Mouse (Mus musculus) hindbrain, embryonic 15.5 days (tissue): Measurements from ENCODE around the gene Pick1. TPM values are rescaled to one million over a fixed set of nuclear protein-coding genes. Genes with fewer than 3 reads are reported as not detected.
"Not testable (repeated sequence)": the region's sequence is repeated elsewhere in the genome, so short reads cannot be mapped to it uniquely, and the experiment has no call there.

ENCODE experiments used
- ATAC-seq: fragments of 200-750 bp; cut with Nextera tagmentation; 2 replicates; pipeline ENCODE4 v1.8.0; 2017; ENCODE audit warnings: low read depth, moderate number of reproducible peaks, moderate TSS enrichment; ENCODE audit not compliant: low FRiP score
- H3K27ac ChIP-seq: fragments of 300-500 bp; sonication (generic); replicated peaks from 2 replicates; pipeline ENCODE4 v1.5.1; 2015; ENCODE audit warnings: mild to moderate bottlenecking, inconsistent platforms
- H3K27me3 ChIP-seq: fragments of 300-500 bp; sonication (generic); 2 replicates; pipeline ENCODE4 v1.6.1; 2015; ENCODE audit warnings: control low read depth, inconsistent platforms
- H3K36me3 ChIP-seq: fragments of 300-500 bp; sonication (generic); 2 replicates; pipeline ENCODE4 v1.6.1; 2015; ENCODE audit warnings: control low read depth, inconsistent platforms
- H3K4me1 ChIP-seq: fragments of 300-500 bp; sonication (generic); replicated peaks from 2 replicates; pipeline ENCODE4 v1.6.1; 2015; ENCODE audit warnings: control low read depth, inconsistent platforms
- H3K4me2 ChIP-seq: fragments of 300-500 bp; sonication (generic); 2 replicates; pipeline ENCODE4 v1.6.1; 2015; ENCODE audit warnings: moderate library complexity, mild to moderate bottlenecking, inconsistent platforms
- H3K4me3 ChIP-seq: fragments of 300-500 bp; sonication (generic); 2 replicates; pipeline ENCODE4 v1.5.1; 2015; ENCODE audit warnings: mild to moderate bottlenecking, inconsistent platforms
- H3K9ac ChIP-seq: fragments of 300-500 bp; sonication (generic); 2 replicates; pipeline ENCODE4 v1.6.1; 2015; ENCODE audit warnings: inconsistent platforms
- H3K9me3 ChIP-seq: fragments of 300-500 bp; sonication (generic); 2 replicates; pipeline ENCODE4 v1.6.1; 2016; ENCODE audit warnings: control low read depth, inconsistent platforms
- WGBS: fragments of 180-500 bp; shearing (Covaris S2); methylation state at CpG from one replicate; pipeline ENCODE4 v1.1.7; 2015; 5-methylcytosine and 5-hydroxymethylcytosine counted together
- polyA plus RNA-seq: library from polyadenylated mRNA; unstranded; fragments of >200 nt; fragmentation: Nextera tagmentation; extraction: Ambion mirVana; gene quantifications from 2 replicates; pipeline ENCODE4 v1.2.1, GENCODE M21; 2015

Gene Pick1
- polyA plus RNA-seq, 1 experiment from 2014 or later = 93.2 TPM

DNA sequence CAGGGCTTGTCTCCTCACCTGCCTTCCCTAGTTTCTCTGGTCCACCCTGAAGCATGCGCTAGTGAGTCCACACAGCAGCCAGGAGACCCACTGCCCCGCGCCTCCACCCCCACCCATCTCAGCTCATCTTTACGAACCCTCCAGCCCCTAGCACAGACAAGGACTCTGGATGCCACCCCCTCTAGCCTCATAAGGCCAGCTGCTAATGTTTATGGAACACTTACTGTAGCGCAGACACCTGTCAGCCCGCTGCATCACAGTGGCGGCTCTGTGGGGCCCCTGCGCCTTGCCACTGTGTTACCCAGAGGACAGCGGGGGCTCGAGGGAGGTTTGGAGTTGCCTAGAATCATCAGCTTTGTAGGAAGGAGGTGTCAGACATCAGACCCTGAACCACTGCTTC is 26.4 kb upstream of the Pick1 start:
- H3K4me1 ChIP-seq = peaks cover 17% of the 10 kb centered on the region
- no peak overlapping the region for H3K4me2 ChIP-seq
- H3K27me3 ChIP-seq = no peaks in the 10 kb centered on the region
- H3K27ac ChIP-seq = peak overlapping the region; percentile 62
- no peak overlapping the region for H3K9ac ChIP-seq
- H3K9me3 ChIP-seq = no peaks in the 10 kb centered on the region
- WGBS = 35% methylated on average over 10 of the region's 10 CpGs
- H3K4me3 ChIP-seq = no peak overlapping the region
- peak; percentile 42; the same call in 1 of the 2 replicates for ATAC-seq
- no peaks in the 10 kb centered on the region for H3K36me3 ChIP-seq

DNA sequence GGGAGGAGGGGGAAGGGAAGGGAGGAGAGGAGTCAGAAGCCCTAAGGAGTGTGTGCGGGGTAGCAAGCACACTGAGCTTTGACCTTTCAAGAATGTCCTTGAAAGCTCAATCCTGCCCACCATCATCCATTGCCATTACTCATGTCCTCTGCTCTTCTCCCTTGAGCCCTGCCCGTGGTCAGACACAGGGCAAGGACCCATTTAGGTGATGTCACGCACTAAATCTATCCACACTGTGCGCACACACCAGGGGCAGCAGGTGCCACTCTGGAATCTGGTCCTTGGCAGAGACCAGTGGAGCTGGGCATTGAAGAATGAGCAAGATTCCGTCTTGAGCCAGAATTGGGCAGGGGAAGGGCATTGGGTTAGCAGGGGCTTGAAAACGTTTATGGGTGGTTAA is 20.8 kb upstream of the Pick1 start:
- WGBS = 82% methylated on average over 6 of the region's 6 CpGs
- no peak overlapping the region for H3K4me3 ChIP-seq
- no peaks in the 10 kb centered on the region for H3K36me3 ChIP-seq
- H3K4me1 ChIP-seq = no peaks in the 10 kb centered on the region
- ATAC-seq = no peak
- H3K4me2 ChIP-seq = no peak overlapping the region
- H3K9ac ChIP-seq = no peak overlapping the region
- no peaks in the 10 kb centered on the region for H3K9me3 ChIP-seq
- no peaks in the 10 kb centered on the region for H3K27me3 ChIP-seq
- H3K27ac ChIP-seq = no peak overlapping the region

DNA sequence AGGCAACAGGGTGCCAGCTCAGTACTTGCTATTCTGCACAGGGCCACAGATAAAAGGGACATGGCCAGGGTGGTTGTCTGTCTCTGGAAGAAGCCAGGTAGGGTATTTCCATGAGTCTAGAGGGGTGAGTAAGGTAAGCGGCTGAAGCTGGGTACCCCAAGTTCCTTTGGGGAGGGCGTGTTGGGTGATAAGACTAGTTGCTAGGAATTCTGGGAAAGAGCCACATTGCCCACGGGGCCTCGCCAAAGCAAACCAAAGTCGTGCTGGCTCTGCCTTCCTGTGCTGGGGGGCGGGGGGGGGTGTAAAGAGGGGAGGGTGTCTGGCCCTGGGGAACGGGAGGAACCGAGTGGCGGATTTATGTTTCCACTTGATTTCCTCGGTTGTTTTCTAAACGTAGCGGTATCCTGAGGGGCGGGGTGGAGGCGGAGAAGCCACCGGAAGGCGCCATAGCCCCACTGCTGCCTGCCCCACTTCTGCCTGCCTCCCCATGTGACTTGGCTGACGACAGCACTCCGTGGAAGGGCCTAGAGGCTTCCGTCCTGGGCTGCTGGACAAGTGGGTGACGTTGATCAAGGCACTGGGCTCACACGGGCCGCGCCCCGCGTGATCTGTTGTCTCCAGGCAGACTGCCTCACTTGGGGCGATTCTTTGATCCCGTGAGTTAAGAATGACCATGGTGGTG is 20.1 kb upstream of the Pick1 start:
- no peak for ATAC-seq
- no peaks in the 10 kb centered on the region for H3K36me3 ChIP-seq
- no peak overlapping the region for H3K4me2 ChIP-seq
- no peak overlapping the region for H3K4me3 ChIP-seq
- no peak overlapping the region for H3K27ac ChIP-seq
- 83% methylated on average over 27 of the region's 27 CpGs for WGBS
- H3K9me3 ChIP-seq = no peaks in the 10 kb centered on the region
- no peaks in the 10 kb centered on the region for H3K4me1 ChIP-seq
- H3K27me3 ChIP-seq = no peaks in the 10 kb centered on the region
- H3K9ac ChIP-seq = no peak overlapping the region

DNA sequence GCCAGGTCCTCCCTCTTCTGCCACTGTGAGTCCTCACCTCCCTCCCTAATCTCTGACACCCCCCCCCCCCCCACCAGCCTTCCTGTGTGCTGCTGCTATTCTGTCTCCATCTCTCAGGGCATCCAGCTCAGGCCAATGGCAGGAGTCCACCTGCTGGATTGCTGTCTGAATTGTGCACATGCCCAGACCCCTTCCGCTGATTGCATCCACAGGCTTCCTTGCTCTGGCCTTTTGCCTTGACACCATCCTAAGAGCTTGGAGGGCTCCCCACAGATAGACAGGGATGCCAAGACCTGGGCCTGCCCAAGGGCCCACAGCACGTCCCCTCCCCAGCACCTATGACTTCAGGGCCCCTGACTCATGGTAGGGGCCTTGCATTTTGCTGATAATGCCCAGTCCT is 18.6 kb upstream of the Pick1 start:
- H3K27ac ChIP-seq = no peak overlapping the region
- 79% methylated on average over 2 of the region's 2 CpGs for WGBS
- H3K9ac ChIP-seq = no peak overlapping the region
- no peaks in the 10 kb centered on the region for H3K36me3 ChIP-seq
- H3K4me3 ChIP-seq = no peak overlapping the region
- no peak overlapping the region for H3K4me2 ChIP-seq
- no peaks in the 10 kb centered on the region for H3K9me3 ChIP-seq
- no peaks in the 10 kb centered on the region for H3K4me1 ChIP-seq
- no peaks in the 10 kb centered on the region for H3K27me3 ChIP-seq
- ATAC-seq = no peak

DNA sequence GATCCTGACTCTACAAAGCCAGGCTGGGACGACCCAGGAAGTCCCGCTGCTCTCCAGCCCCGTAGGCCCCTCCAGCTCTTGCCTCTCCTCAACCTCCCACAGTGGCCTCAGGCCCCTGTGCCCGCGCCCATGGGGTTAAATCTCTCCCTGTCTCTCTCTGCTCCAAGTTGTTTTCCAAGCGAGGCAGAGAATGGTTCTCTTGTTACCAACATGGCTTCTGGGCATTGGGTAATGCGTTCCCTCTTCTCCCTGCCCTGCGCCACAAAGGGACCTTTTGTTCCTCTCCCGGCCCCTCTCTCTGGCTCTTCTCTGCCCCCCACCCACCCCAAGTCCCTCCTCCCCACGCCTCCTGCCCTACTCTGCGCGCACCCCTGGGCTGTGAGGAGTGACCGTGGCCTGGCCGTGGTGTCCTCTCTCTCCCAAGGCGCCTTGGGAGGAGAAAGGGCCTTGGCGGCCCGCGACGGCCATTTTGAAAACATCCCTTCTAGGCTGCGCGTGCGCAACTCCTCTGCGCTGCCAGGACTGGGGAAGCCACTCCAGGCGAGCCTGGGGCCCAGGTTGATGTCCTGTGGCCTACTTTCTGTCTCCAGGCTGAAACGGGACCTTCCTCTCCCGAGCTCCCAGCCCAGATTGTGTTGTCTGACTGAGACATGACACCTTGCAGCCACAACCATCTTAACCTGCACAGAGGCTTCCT is 16.1 kb upstream of the Pick1 start:
- no peak for ATAC-seq
- Histone ChIP-seq H3K4me2 (no peak overlapping the region), H3K27ac (no peak overlapping the region)

DNA sequence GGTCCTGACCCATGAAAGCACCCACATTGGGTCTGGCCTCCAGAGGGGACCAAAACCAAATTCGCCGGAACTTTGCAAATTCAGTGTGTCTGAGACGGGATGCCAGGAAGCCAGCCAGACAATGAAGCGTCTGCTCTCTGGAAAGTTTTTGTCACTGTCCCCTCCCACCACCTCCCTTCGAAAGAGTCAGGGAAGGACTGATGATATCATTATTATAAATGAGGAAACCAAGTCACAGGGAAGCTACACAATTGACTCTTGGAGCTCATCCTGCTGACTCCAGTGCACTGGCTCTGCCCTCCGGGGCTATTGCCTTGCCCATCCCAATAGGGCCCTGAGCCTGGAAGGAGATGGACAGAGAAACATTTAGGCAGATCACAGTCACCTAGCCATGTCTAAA is 15.4 kb upstream of the Pick1 start:
- ATAC-seq = no peak
- Histone ChIP-seq H3K9me3 (no peaks in the 10 kb centered on the region), H3K9ac (no peak overlapping the region), H3K4me3 (no peak overlapping the region), H3K4me1 (no peaks in the 10 kb centered on the region), H3K36me3 (no peaks in the 10 kb centered on the region), H3K27ac (no peak overlapping the region), H3K27me3 (no peaks in the 10 kb centered on the region), H3K4me2 (no peak overlapping the region)
- WGBS = 68% methylated on average over 6 of the region's 6 CpGs

More for the DNA sequence above, 16.1 kb upstream of the Pick1 start:
- WGBS = 86% methylated on average over 26 of the region's 26 CpGs
- Histone ChIP-seq H3K4me3 (no peak overlapping the region), H3K9me3 (no peaks in the 10 kb centered on the region), H3K36me3 (no peaks in the 10 kb centered on the region), H3K9ac (no peak overlapping the region), H3K27me3 (no peaks in the 10 kb centered on the region), H3K4me1 (no peaks in the 10 kb centered on the region)

DNA sequence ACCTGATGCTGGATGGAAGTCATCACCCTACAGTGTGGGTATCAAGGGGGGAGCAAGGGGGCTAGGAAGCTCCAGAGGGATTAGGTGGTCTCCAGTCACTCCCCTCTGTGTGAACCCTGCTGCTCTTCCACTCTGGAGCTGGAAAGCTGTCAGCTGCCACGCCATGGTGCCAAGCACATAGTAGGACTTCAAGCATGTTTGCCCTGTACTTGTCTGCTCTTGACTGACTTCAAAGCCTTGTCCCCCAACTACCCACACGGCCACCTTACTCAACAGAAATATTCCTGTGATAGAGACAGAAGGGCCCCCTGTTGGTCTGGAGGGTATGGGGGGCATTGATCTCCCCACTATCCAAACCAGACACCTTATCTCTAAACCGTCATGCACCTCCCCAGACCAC is 12.8 kb upstream of the Pick1 start:
- Histone ChIP-seq H3K27ac (no peak overlapping the region), H3K27me3 (no peaks in the 10 kb centered on the region), H3K9ac (no peak overlapping the region), H3K4me2 (no peak overlapping the region), H3K36me3 (no peaks in the 10 kb centered on the region), H3K4me1 (no peaks in the 10 kb centered on the region), H3K4me3 (no peak overlapping the region), H3K9me3 (no peaks in the 10 kb centered on the region)
- no peak for ATAC-seq
- WGBS = 75% methylated on average over 3 of the region's 3 CpGs

DNA sequence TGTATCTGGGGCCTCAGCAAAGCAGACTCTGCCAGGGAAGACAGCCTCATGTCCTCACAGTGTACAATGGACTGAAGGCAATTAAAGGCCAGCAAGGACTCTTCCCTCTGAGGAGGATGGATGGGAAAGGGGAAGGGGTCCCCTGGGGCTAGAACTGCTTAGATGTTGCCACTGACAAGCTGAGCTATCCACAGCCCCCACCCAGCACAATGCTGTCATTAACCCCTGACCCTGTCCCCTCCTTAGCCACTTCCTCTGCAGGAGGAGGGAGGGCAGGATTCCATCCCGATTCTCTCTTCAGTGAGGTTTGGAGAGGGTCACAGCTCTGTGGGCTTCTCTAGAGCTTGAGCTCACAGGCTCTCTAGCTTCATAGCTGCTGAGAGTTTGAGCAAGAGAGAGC is 9.4 kb upstream of the Pick1 start:
- H3K4me1 ChIP-seq = peaks cover 3% of the 10 kb centered on the region
- H3K9me3 ChIP-seq = no peaks in the 10 kb centered on the region
- H3K36me3 ChIP-seq = no peaks in the 10 kb centered on the region
- no peak overlapping the region for H3K9ac ChIP-seq
- no peak overlapping the region for H3K4me3 ChIP-seq
- no peak overlapping the region for H3K4me2 ChIP-seq
- no peak for ATAC-seq
- 6% methylated on average over 1 of the region's 1 CpGs for WGBS
- no peaks in the 10 kb centered on the region for H3K27me3 ChIP-seq
- no peak overlapping the region for H3K27ac ChIP-seq

DNA sequence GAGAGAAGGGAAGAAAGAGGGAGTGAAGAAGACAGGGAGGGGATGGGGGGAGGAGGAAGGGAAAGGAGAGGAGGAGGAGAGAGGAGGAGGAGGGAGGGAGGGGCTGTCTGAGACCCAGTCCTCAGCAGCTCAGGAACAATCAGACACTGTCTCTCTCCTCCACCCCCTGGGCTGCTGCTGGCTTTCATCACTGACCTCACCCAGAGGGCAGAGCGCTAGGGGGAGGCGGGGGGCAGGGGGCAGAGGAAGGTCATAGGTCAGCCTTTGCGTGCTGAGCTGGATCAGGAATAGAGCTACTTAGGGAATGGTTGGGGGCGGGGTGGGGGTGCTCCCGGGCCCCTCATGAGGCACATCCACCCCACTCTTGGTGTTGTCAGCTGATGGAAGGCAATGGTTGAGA is 5.3 kb upstream of the Pick1 start:
- H3K36me3 ChIP-seq = no peaks in the 10 kb centered on the region
- no peak for ATAC-seq
- H3K4me1 ChIP-seq = peaks cover 9% of the 10 kb centered on the region
- H3K4me2 ChIP-seq = no peak overlapping the region
- no peak overlapping the region for H3K27ac ChIP-seq
- no peak overlapping the region for H3K9ac ChIP-seq
- no peaks in the 10 kb centered on the region for H3K27me3 ChIP-seq
- WGBS = 11% methylated on average over 5 of the region's 5 CpGs
- H3K4me3 ChIP-seq = no peak overlapping the region
- H3K9me3 ChIP-seq = no peaks in the 10 kb centered on the region

DNA sequence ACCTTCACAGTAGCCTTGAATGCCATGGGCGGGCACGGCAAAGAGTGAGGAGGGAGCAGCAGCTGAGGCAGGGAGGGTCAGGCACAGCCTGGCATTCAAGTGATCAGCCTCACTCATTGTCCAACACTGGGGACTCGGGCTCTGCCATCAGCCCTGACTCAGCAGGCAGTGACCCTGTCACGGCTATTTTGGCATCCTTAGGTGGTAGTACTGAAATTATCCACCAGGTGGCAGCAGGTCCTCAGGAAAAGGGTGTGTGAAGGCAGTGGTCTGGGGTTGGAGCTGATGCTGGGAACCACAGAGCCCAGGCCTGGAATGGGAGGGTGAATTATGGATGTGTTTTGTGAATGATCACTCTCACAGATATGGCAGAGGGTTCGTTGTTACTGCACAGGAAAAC is 4.3 kb upstream of the Pick1 start:
- Histone ChIP-seq H3K9me3 (no peaks in the 10 kb centered on the region), H3K4me2 (peak overlapping the region; percentile 31; the same call in 1 of the 2 replicates), H3K27ac (no peak overlapping the region), H3K4me3 (no peak overlapping the region), H3K9ac (no peak overlapping the region), H3K27me3 (no peaks in the 10 kb centered on the region), H3K4me1 (peaks cover 14% of the 10 kb centered on the region), H3K36me3 (no peaks in the 10 kb centered on the region)
- WGBS = 5% methylated on average over 5 of the region's 5 CpGs
- peak; percentile 37; the same call in 1 of the 2 replicates for ATAC-seq

DNA sequence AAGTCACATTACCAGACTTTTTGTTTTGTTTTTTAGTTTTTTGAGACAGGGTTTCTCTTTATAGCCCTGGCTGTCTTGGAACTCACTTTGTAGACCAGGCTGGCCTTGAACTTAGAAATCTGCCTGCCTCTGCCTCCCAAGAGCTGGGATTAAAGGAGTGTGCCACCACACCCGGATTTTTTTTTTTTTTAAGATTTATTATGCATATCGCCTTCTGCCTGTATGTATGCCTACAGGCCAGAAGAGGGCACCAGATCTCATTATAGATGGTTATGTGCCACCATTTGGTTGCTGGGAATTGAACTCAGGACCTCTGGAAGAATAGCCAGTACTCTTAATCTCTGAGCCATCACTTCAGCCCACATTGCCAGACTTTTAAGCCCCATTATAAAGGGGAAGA is 3.2 kb upstream of the Pick1 start:
- WGBS = 62% methylated on average over 2 of the region's 2 CpGs
- not testable (repeated sequence) for H3K4me3 ChIP-seq, H3K4me2 ChIP-seq, H3K9ac ChIP-seq, H3K27me3 ChIP-seq, H3K36me3 ChIP-seq, ATAC-seq, H3K27ac ChIP-seq, H3K9me3 ChIP-seq
- peaks cover 22% of the 10 kb centered on the region for H3K4me1 ChIP-seq

DNA sequence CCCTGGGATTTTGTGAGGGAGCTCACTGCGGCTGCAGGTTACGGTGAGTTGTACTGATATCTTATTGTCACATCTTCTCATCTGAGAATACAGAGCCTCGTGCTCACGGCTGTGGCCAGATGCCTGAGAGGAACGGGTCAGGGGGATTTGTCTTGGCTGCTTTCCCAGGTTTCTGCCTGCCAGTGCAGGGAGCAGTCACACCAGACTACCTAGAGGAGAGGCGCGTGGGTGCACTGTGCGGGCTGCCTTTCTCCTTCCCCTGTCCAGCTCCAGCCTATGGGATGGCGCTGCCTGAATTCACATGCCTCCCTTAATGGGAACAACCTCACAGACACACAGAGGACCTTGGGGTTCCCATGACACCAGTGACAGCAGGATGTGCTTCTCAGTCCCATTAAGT is 6.3 kb downstream of the Pick1 start:
- H3K4me1 ChIP-seq = peaks cover 2% of the 10 kb centered on the region
- no peak overlapping the region for H3K4me2 ChIP-seq
- no peak overlapping the region for H3K4me3 ChIP-seq
- H3K27ac ChIP-seq = no peak overlapping the region
- H3K27me3 ChIP-seq = no peaks in the 10 kb centered on the region
- WGBS = 75% methylated on average over 9 of the region's 9 CpGs
- H3K9me3 ChIP-seq = no peaks in the 10 kb centered on the region
- no peak for ATAC-seq
- H3K9ac ChIP-seq = no peak overlapping the region
- H3K36me3 ChIP-seq = peaks cover 41% of the 10 kb centered on the region
